Mouse (Mus musculus): ENCODE measurements around the gene B4galnt3. TPM values are rescaled to one million over a fixed set of nuclear protein-coding genes. Genes with fewer than 3 reads are reported as not detected.

B4galnt3 gene
- polyA plus RNA-seq, 1 experiment: 15.7 TPM

DNA sequence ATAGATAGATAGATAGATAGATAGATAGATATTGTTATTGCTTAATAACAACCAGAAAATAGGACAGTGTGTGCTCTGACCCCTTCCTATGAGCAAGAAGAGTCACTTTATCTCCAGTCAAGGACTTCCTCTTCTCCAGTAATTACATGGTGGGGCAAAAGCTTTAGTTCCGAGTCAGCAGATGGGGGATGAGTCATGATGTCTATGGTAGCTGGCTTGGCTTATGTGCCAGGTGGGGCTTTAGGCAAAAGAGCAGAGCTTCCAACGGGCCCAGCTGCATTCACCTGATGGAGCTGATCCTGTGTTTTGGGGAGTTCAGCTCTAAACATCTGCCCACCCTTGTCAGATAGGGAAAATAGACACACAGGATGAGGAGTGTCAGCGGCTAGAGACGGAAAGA lies 138.8 kb downstream of the B4galnt3 start:
- H3K27ac ChIP-seq (ENCODE audit: insufficient read depth, low read length): no peak overlapping the region
- H3K4me1 ChIP-seq (ENCODE audit: control insufficient read depth, insufficient read depth, low read length): no peaks in the 10 kb centered on the region
- H3K27me3 ChIP-seq (ENCODE audit: control insufficient read depth, insufficient read depth, low read length, poor library complexity, severe bottlenecking): no peaks in the 10 kb centered on the region
- no peak overlapping the region for H3K4me3 ChIP-seq (ENCODE audit: low read depth, low read length)
- no peak overlapping the region for H3K9ac ChIP-seq (ENCODE audit: low read depth, poor library complexity, severe bottlenecking)
- no peaks in the 10 kb centered on the region for H3K36me3 ChIP-seq (ENCODE audit: control insufficient read depth, insufficient read depth, low read length, poor library complexity, severe bottlenecking)
- TF ChIP-seq CTCF (IDR thresholded peaks at IDR 0.05; ENCODE audit: low read depth, low read length) (no peak), POLR2A (IDR thresholded peaks at IDR 0.05; ENCODE audit: insufficient read depth, low read length) (no peak), EP300 (IDR thresholded peaks at IDR 0.05; ENCODE audit: insufficient read depth, low read depth, low read length) (no peak)
- H3K9me3 ChIP-seq (replicated peaks; ENCODE audit: control insufficient read depth, insufficient read depth, low read length, poor library complexity, severe bottlenecking): no peaks in the 10 kb centered on the region

DNA sequence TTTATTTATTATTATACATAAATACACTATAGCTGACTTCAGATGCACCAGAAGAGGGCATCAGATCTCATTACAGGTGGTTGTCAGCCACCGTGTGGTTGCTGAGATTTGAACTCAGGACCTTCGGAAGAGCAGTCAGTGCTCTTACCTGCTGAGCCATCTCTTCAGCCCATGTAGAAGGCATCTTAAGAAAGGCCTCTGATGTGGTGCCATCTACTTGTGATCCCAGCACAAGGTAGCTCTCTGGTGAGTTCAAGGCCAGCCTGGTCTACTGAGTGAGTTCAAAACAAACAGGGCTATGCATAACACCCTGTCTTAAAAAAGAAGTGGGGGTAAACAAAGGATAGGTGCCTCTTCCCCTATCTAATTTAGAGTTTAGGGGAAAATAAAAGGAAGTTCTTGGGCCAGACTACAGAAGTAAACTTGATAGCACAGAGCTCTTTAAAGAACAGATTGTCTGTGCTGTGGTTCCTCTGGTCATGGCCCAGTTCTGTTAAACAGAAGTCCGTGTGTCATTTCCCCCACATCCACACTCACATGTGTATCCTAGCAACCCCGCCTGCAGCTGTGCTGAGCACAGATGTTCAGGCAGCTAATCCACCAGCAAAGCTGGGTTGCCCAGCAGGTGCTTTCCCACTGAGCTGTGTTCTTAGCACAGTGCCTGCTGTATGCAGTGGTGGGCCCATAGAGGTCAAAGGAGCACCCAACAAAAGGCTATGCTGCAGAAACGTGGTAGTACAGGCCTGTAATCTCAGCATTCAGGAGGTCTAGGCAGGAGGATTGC lies 139.6 kb downstream of the B4galnt3 start:
- TF ChIP-seq POLR2A (IDR thresholded peaks at IDR 0.05; ENCODE audit: insufficient read depth, low read length): no peak
- TF ChIP-seq CTCF (IDR thresholded peaks at IDR 0.05; ENCODE audit: low read depth, low read length): no peak
- no peak for TF ChIP-seq EP300 (IDR thresholded peaks at IDR 0.05; ENCODE audit: insufficient read depth, low read depth, low read length)
- Histone ChIP-seq H3K4me1 (ENCODE audit: control insufficient read depth, insufficient read depth, low read length) (no peaks in the 10 kb centered on the region), H3K4me3 (ENCODE audit: low read depth, low read length) (no peak overlapping the region), H3K36me3 (ENCODE audit: control insufficient read depth, insufficient read depth, low read length, poor library complexity, severe bottlenecking) (no peaks in the 10 kb centered on the region), H3K27ac (ENCODE audit: insufficient read depth, low read length) (no peak overlapping the region), H3K9ac (ENCODE audit: low read depth, poor library complexity, severe bottlenecking) (no peak overlapping the region), H3K27me3 (ENCODE audit: control insufficient read depth, insufficient read depth, low read length, poor library complexity, severe bottlenecking) (no peaks in the 10 kb centered on the region), H3K9me3 (replicated peaks; ENCODE audit: control insufficient read depth, insufficient read depth, low read length, poor library complexity, severe bottlenecking) (no peaks in the 10 kb centered on the region)

Other genes starting within 250 kb of the B4galnt3 start
- 0.75 TPM in 1 of 2 replicates, not detected in the other for gene Ninj2, start 201.2 kb downstream of the B4galnt3 start, polyA plus RNA-seq (2011; ENCODE audit: insufficient read depth, insufficient read length, low read depth, missing spikeins)
- not detected in 2 replicates for gene D330020A13Rik, start 195 bp downstream of the B4galnt3 start, polyA plus RNA-seq (2011; ENCODE audit: insufficient read depth, insufficient read length, low read depth, missing spikeins)
- 65.6 and 75.3 TPM in 2 replicates for gene Kdm5a, start 69.6 kb upstream of the B4galnt3 start, polyA plus RNA-seq (2011; ENCODE audit: insufficient read depth, insufficient read length, low read depth, missing spikeins)
- gene Ccdc77, start 69.8 kb upstream of the B4galnt3 start, polyA plus RNA-seq (2011; ENCODE audit: insufficient read depth, insufficient read length, low read depth, missing spikeins): 59.3 and 60.4 TPM in 2 replicates
- 3.8 and 4.3 TPM in 2 replicates for gene Il17ra, start 168.7 kb upstream of the B4galnt3 start, polyA plus RNA-seq (2011; ENCODE audit: insufficient read depth, insufficient read length, low read depth, missing spikeins)
- not detected in 2 replicates for gene Tmem121b, start 199.2 kb upstream of the B4galnt3 start, polyA plus RNA-seq (2011; ENCODE audit: insufficient read depth, insufficient read length, low read depth, missing spikeins)
- 17.5 and 18.1 TPM in 2 replicates for gene Hdhd5, start 236.8 kb upstream of the B4galnt3 start, polyA plus RNA-seq (2011; ENCODE audit: insufficient read depth, insufficient read length, low read depth, missing spikeins)

Measured in ES-Bruce4 (cell line).